Mouse (Mus musculus) spleen, adult 2 months (tissue): ENCODE measurements around the gene Zfp217. TPM values are rescaled to one million over a fixed set of nuclear protein-coding genes. Genes with fewer than 3 reads are reported as not detected.

Experiments
- DNase-seq, 2 experiments: peaks; one replicate each; pipeline versions ENCODE4 v3.0.0 to v3.0.0-alpha.2; 2012 to 2021; ENCODE audit warnings: low spot score in 2 of 2, low read depth in 1 of 2
- H3K27ac ChIP-seq: fragments of 200-500 bp; 2 replicates; pipeline ENCODE4 v1.5.1; 2012; ENCODE audit warnings: low read length, inconsistent platforms; ENCODE audit not compliant: insufficient read depth
- H3K27me3 ChIP-seq: fragments of 200-500 bp; 2 replicates; pipeline ENCODE4 v1.6.1; 2012; ENCODE audit warnings: mild to moderate bottlenecking, moderate library complexity, low read length, inconsistent platforms; ENCODE audit not compliant: control insufficient read depth, insufficient read depth
- H3K36me3 ChIP-seq: fragments of 200-500 bp; 2 replicates; pipeline ENCODE4 v1.6.1; 2012; ENCODE audit warnings: mild to moderate bottlenecking, low read length, inconsistent platforms; ENCODE audit not compliant: control insufficient read depth, insufficient read depth
- H3K4me1 ChIP-seq: fragments of 200-500 bp; 2 replicates; pipeline ENCODE4 v1.6.1; 2011; ENCODE audit warnings: inconsistent platforms; ENCODE audit not compliant: control insufficient read depth, insufficient read depth, insufficient read length
- H3K4me3 ChIP-seq: fragments of 200-500 bp; 2 replicates; pipeline ENCODE4 v1.5.1; 2011; ENCODE audit warnings: mild to moderate bottlenecking, inconsistent platforms; ENCODE audit not compliant: insufficient read depth, insufficient read length; ENCODE audit errors: extremely low read depth
- CTCF ChIP-seq: fragments of 200-500 bp; IDR thresholded peaks from 2 replicates; pipeline ENCODE4 v1.5.1; 2011; ENCODE audit warnings: mild to moderate bottlenecking, inconsistent platforms; ENCODE audit not compliant: insufficient read depth, insufficient read length, insufficient replicate concordance; ENCODE audit errors: extremely low read depth
- POLR2A ChIP-seq: fragments of 200-500 bp; IDR thresholded peaks from 2 replicates; pipeline ENCODE4 v1.6.1; 2011; ENCODE audit warnings: low read depth, low read length, inconsistent platforms
- WGBS: fragments of 180-500 bp; shearing (Covaris S2); methylation state at CpG from one replicate; pipeline ENCODE4 v1.1.7; 2018; 5-methylcytosine and 5-hydroxymethylcytosine counted together
- polyA plus RNA-seq: library from polyadenylated mRNA; depleted of rRNA; stranded (reverse); fragments of >200 nt; gene quantifications from 2 replicates; pipeline ENCODE4 v1.2.3, GENCODE M21; 2012

The Zfp217 gene
- polyA plus RNA-seq, 1 experiment = 20.6 TPM

DNA sequence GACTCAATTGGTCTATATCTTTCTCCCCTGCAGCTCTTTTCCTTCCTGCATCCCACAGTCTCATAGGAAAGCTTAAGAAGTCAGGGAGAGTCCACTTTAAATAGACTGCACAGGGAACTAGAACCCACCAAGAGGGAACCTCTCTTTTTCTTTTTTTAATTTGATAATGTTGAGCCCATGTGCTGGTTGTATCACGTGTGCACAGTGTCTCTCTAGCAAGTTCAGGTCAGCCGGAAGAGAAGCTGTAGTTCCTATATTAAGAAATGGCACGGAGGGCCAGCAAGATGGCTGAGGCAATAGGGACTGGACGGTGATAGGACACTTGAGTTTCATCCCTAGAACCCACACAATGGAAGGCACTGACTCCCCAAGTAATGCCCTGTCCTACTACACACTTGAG is 11.1 kb upstream of the Zfp217 start:
- H3K27me3 ChIP-seq = no peaks in the 10 kb centered on the region
- TF ChIP-seq POLR2A (no peak), CTCF (no peak)
- peaks cover 18% of the 10 kb centered on the region; the same call in 1 of the 2 replicates for H3K4me1 ChIP-seq
- DNase-seq = no peak
- peak overlapping the region; percentile 6 for H3K27ac ChIP-seq
- whole genome bisulfite sequencing = 70% methylated on average over 4 of the region's 4 CpGs
- H3K36me3 ChIP-seq = no peaks in the 10 kb centered on the region
- H3K4me3 ChIP-seq = no peak overlapping the region

DNA sequence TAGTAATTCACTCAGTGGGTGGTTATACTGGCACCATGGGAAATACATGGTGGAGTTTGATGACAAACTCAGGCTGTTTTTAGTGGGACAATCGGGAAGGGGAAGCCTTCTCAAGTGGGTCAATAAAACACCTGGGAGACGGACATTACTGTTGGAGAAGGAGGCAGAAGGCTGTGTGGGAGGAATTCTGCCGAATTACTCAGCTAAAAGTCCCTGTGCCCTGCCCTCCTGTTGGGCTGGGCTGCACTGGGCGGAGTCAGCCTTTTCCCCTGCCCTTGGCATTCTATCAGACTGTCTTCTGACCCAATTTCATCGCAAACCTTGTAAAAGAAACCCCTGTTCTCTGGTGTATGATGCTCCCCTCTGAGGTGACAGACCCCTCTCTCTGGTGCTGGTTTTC is 10.3 kb upstream of the Zfp217 start:
- 33% methylated on average over 5 of the region's 5 CpGs for WGBS
- H3K27ac ChIP-seq = 0 out of 2 replicates have a peak overlapping the region, but pooled peaks have one; percentile 17
- H3K36me3 ChIP-seq = no peaks in the 10 kb centered on the region
- H3K4me1 ChIP-seq = peaks cover 18% of the 10 kb centered on the region; the same call in 1 of the 2 replicates
- H3K27me3 ChIP-seq = no peaks in the 10 kb centered on the region
- DNase-seq = no peak
- TF ChIP-seq CTCF (no peak), POLR2A (no peak)
- H3K4me3 ChIP-seq = no peak overlapping the region

DNA sequence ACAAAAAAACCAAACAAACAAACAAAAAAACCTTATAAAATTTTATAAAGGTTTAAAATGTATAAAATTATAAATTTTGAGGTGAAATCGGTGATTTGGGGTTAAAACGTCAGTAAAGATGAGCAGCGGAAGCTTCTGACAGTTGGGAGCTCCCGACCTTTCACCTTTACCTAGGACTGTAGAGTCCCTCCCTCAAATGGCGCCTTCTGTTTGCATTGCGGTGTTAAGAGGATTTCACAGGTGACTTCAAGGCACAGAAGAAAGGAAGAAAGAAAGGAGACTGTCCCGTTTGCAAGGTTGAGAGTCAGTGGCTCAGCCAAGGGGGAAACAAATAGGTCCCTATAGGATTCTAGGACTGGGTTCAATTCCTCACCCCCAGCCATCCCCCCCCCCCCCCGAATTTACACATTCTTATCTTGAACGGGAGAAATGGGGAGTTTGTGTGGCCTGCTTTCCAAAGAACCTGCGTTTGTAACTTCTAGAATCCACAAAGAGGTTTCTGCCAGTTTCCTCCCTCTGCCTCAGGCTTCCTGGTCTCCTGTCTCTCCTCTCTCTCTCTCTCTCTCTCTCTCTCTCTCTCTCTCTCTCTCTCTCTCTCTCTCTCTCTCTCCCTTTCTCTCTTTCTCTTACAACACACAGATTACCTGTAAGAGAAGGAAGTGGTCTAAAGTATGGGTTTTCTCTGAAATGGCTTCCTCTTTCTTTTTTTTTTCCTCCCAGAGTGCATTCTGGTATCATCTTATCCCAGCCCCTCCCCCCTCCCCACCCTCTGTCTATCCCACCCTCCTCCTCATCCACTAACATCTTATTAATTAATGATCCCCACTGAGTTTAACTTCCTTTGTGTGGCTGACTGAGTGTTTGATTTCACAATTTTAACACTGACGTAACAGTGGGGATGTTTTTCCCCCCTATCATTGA is 9.6 kb upstream of the Zfp217 start:
- H3K36me3 ChIP-seq = no peaks in the 10 kb centered on the region
- no peaks in the 10 kb centered on the region for H3K27me3 ChIP-seq
- H3K4me1 ChIP-seq = peaks cover 18% of the 10 kb centered on the region; the same call in 1 of the 2 replicates
- WGBS = 47% methylated on average over 11 of the region's 11 CpGs
- peak overlapping the region; percentile 65 for H3K27ac ChIP-seq
- TF ChIP-seq POLR2A (no peak), CTCF (no peak)
- no peak for DNase-seq
- H3K4me3 ChIP-seq = no peak overlapping the region

DNA sequence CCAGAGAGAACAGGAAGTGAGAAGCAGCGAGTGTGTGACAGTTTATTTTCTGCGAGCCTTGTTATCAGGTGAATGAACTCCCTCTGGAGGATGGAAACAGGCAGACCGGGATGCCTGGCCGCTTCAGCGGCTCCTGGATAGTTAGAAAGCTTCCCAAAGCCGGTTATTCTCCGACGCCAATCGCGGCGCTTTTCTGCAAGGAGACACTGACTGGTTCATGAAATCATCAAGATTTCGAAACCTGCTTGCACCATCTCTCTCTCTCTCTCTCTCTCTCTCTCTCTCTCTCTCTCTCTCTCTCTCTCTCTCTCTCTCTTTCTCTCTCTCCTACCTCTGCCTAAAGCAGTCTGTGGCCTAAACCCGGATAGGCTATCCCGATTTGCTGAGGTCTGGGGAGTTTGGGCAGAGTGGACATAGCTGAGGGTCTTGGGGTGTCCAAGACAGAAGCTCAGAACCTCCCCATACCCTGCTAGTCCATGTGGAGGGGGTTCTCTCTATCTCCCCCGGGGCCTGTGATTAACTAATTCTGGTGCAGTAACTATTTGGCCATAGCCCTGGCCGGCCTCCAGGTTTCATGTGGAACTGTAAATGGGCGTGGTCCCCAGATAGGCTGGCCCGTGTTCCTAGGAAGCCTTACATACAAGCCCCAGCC is 7.3 kb upstream of the Zfp217 start:
- Histone ChIP-seq H3K27me3 (no peaks in the 10 kb centered on the region), H3K36me3 (no peaks in the 10 kb centered on the region), H3K4me1 (peaks cover 18% of the 10 kb centered on the region; the same call in 1 of the 2 replicates), H3K27ac (peak overlapping the region; percentile 99), H3K4me3 (peak overlapping the region; percentile 75)
- TF ChIP-seq CTCF (no peak), POLR2A (peak; percentile 43; the same call in 1 of the 2 replicates)
- peak in 1 of 2 experiments; percentile 59 for DNase-seq
- whole genome bisulfite sequencing = under 1% methylated on average over 18 of the region's 18 CpGs

DNA sequence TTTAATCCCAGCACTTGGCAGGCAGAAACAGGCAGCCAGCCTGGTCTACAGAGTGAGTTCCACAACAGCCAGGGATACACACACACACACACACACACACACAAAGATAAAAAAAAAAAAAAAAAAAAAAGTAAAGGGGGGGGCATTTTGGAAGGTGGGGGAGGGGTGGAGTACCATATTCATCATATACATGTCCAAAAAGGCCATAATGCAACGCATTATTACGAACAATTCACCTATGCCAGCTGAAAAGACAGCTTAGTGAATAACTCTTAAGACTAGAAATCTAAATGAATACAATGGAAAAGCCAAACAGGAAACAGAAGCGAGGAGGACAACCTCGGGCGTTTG is 6.8 kb upstream of the Zfp217 start:
- TF ChIP-seq POLR2A (no peak), CTCF (no peak)
- Histone ChIP-seq H3K4me1 (peaks cover 18% of the 10 kb centered on the region; the same call in 1 of the 2 replicates), H3K27ac (peak overlapping the region; percentile 99), H3K4me3 (peak overlapping the region; percentile 75; the same call in 1 of the 2 replicates), H3K36me3 (no peaks in the 10 kb centered on the region), H3K27me3 (no peaks in the 10 kb centered on the region)
- WGBS = 0% methylated on average over 5 of the region's 5 CpGs
- DNase-seq = no peak

DNA sequence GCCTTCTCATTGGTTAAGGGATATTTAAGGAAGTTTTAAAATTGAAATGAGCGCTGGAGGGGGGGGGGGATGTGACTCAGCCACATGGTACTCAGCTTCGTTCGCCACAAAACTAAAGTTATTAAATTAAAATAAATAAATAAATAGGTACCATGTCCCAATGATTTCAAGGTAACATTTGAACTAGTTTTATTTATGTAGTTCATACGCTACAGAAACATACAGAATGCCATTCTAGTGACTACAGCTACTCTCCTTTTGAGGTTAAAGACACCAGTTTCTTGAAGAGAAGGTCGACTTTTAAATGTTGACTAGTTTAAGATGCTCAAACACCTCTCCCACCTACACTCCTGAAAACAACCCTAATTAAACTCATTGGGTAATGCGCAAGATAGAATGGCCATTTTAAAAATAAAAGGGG is 6.4 kb upstream of the Zfp217 start:
- WGBS = 8% methylated on average over 6 of the region's 6 CpGs
- Histone ChIP-seq H3K4me1 (peaks cover 15% of the 10 kb centered on the region; the same call in 1 of the 2 replicates), H3K4me3 (0 out of 2 replicates have a peak overlapping the region, but pooled peaks have one; percentile 75), H3K27me3 (no peaks in the 10 kb centered on the region), H3K27ac (peak overlapping the region; percentile 99), H3K36me3 (no peaks in the 10 kb centered on the region)
- TF ChIP-seq CTCF (no peak), POLR2A (no peak)
- no peak for DNase-seq
